Mouse (Mus musculus) bone marrow, adult 2 months (tissue): Measurements from ENCODE around the gene Camk1g.

Source experiments
- CTCF ChIP-seq: fragments of 200-500 bp; IDR thresholded peaks from 2 replicates; pipeline ENCODE4 v1.5.1; 2011; ENCODE audit warnings: low read length, control low read depth; ENCODE audit not compliant: control insufficient read depth, insufficient read depth
- POLR2A ChIP-seq: fragments of 200-500 bp; IDR thresholded peaks from 2 replicates; pipeline ENCODE4 v1.6.1; 2011; ENCODE audit warnings: low read depth, mild to moderate bottlenecking, control low read depth, low read length, borderline replicate concordance; ENCODE audit not compliant: control insufficient read depth

DNA sequence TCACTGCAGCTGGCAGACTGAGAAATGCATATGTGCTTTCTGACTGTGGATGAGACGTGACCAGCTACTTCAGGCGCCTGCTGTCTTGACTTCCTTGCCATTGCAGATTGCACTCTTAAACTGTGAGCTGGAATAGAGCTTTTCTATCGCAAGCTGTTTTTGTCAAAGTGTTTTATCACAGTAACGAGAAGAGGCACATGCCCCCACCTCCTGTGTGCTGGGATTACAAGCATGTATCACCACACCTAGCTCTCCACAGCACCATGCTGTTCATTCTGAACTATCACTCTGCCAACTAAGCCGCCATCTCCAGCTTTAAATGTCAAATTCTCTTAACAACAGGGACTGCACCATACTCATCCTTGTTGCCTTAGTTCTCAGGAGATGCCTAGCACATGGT lies 10.8 kb upstream of the Camk1g start:
- no peak for TF ChIP-seq CTCF
- no peak for TF ChIP-seq POLR2A
